Mouse (Mus musculus) CH12.LX (cell line): ENCODE measurements around the gene 5330417C22Rik.

Experiments
- CTCF ChIP-seq, 2 experiments: IDR thresholded peaks in 1 of 2; conservative IDR thresholded peaks in 1 of 2; 2 replicates each; pipeline ENCODE4 v1.5.1; 2011 to 2012; ENCODE audit warnings: low read depth in 2 of 2, low read length in 2 of 2, improper control_type of control experiment in 1 of 2, inconsistent platforms in 1 of 2, mild to moderate bottlenecking in 1 of 2, moderate library complexity in 1 of 2
- EP300 ChIP-seq: IDR thresholded peaks from 2 replicates; pipeline ENCODE4 v1.6.1; 2011; ENCODE audit warnings: low read length, improper control_type of control experiment
- GABPA ChIP-seq: IDR thresholded peaks from 2 replicates; pipeline ENCODE4 v1.6.1; 2012; ENCODE audit warnings: low read depth, low read length, improper control_type of control experiment, inconsistent platforms; ENCODE audit not compliant: insufficient replicate concordance
- HCFC1 ChIP-seq: IDR thresholded peaks from 2 replicates; pipeline ENCODE4 v1.6.1; 2012; ENCODE audit warnings: low read depth, mild to moderate bottlenecking, inconsistent platforms, low read length, improper control_type of control experiment
- JUND ChIP-seq: conservative IDR thresholded peaks from 2 replicates; pipeline ENCODE4 v1.6.1; 2011; ENCODE audit warnings: low read depth, low read length, improper control_type of control experiment
- NRF1 ChIP-seq: IDR thresholded peaks from 2 replicates; pipeline ENCODE4 v1.6.1; 2014; ENCODE audit warnings: low read depth, mild to moderate bottlenecking, inconsistent platforms, low read length, improper control_type of control experiment, moderate library complexity
- RCOR1 ChIP-seq: conservative IDR thresholded peaks from 2 replicates; pipeline ENCODE4 v1.6.1; 2012; ENCODE audit warnings: low read depth, mild to moderate bottlenecking, inconsistent platforms, low read length, improper control_type of control experiment
- SMC3 ChIP-seq: IDR thresholded peaks from 2 replicates; pipeline ENCODE4 v1.6.1; 2011; ENCODE audit warnings: low read depth, low read length, improper control_type of control experiment
- ZC3H11A ChIP-seq: IDR thresholded peaks from 2 replicates; pipeline ENCODE4 v1.6.1; 2012; ENCODE audit warnings: low read depth, mild to moderate bottlenecking, inconsistent platforms, low read length, improper control_type of control experiment
- ZNF384 ChIP-seq: IDR thresholded peaks from 2 replicates; pipeline ENCODE4 v1.6.1; 2012; ENCODE audit warnings: low read depth, low read length, improper control_type of control experiment, inconsistent platforms

DNA sequence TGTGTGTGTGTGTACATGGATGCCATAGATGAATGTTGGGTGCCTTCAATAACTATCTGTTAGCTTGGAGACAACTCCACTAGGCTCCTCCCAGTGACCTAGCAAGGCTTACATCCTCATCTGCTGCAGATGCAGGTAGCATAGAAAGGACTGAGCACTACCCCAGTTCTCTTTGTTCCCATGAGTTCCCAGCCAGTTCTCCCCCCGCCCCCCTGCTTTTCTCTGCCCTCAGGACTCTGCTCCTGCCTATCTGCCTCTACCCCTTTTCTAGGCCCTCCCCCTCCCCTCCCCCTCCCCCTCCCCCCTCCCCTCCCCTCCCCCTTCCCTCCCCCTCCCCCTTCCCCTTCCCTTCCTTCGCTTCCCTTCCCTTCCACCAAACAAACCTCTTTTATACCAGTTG is 26.2 kb downstream of the 5330417C22Rik start:
- no peak for TF ChIP-seq SMC3
- no peak for TF ChIP-seq NRF1
- no peak for TF ChIP-seq GABPA
- no peak for TF ChIP-seq CTCF (conservative IDR thresholded peaks at IDR 0.05 in 1 of 2, IDR thresholded peaks at IDR 0.05 in 1 of 2; ENCODE audit: low read depth in 2 of 2, low read length in 2 of 2)
- no peak for TF ChIP-seq RCOR1
- no peak for TF ChIP-seq HCFC1
- TF ChIP-seq EP300 = no peak
- no peak for TF ChIP-seq ZC3H11A
- TF ChIP-seq ZNF384 = no peak
- TF ChIP-seq JUND = no peak
